Mouse (Mus musculus) hindbrain, embryonic 10.5 days (tissue): ENCODE measurements at regions not wholly inside any gene's neighbourhood (a gene's known extent, or its start where the extent isn't known, plus 50 kb on each side); places are given as distances from the start of the nearest gene placed in this dataset.
A peak's percentile ranks its signal among the peaks of the same experiment; 100 is the strongest.

Experiments used
- DNase-seq: peaks from one replicate; pipeline ENCODE4 v3.0.0-alpha.2; 2017; ENCODE audit warnings: low spot score
- H3K27ac ChIP-seq: fragments of 300-500 bp; sonication (generic); 2 replicates; pipeline ENCODE4 v1.5.1; 2016; ENCODE audit warnings: mild to moderate bottlenecking, moderate library complexity
- H3K27me3 ChIP-seq: fragments of 300-500 bp; sonication (generic); 2 replicates; pipeline ENCODE4 v1.6.1; 2016; ENCODE audit warnings: mild to moderate bottlenecking; ENCODE audit not compliant: poor library complexity, insufficient read depth, severe bottlenecking
- H3K36me3 ChIP-seq: fragments of 300-500 bp; sonication (generic); 2 replicates; pipeline ENCODE4 v1.6.1; 2016; ENCODE audit warnings: mild to moderate bottlenecking, moderate library complexity
- H3K4me1 ChIP-seq: fragments of 300-500 bp; sonication (generic); replicated peaks from 2 replicates; pipeline ENCODE4 v1.6.1; 2016; ENCODE audit warnings: mild to moderate bottlenecking
- H3K4me3 ChIP-seq: fragments of 300-500 bp; sonication (generic); 2 replicates; pipeline ENCODE4 v1.5.1; 2016; ENCODE audit warnings: mild to moderate bottlenecking, moderate library complexity
- H3K9me3 ChIP-seq: fragments of 300-500 bp; sonication (generic); 2 replicates; pipeline ENCODE4 v1.6.1; 2016; ENCODE audit warnings: mild to moderate bottlenecking, moderate library complexity
- WGBS: fragments of 180-500 bp; shearing (Covaris S2); methylation state at CpG from one replicate; pipeline ENCODE4 v1.1.7; 2016; 5-methylcytosine and 5-hydroxymethylcytosine counted together

- WGBS = 57% methylated on average over 4 of the region's 4 CpGs
- Histone ChIP-seq H3K36me3 (no peaks in the 10 kb centered on the region), H3K27ac (no peak overlapping the region), H3K4me3 (no peak overlapping the region), H3K4me1 (peaks cover 23% of the 10 kb centered on the region), H3K9me3 (no peaks in the 10 kb centered on the region), H3K27me3 (peaks cover 27% of the 10 kb centered on the region)
- no peak for DNase-seq
These were observed 197.0 kb upstream of the Cadm1 start for GRCm38 (mm10) chr9:47332929-47333328.

- no peaks in the 10 kb centered on the region for H3K9me3 ChIP-seq
- H3K4me1 ChIP-seq = peaks cover 22% of the 10 kb centered on the region
- no peak for DNase-seq
- no peak overlapping the region for H3K4me3 ChIP-seq
- H3K36me3 ChIP-seq = no peaks in the 10 kb centered on the region
- H3K27me3 ChIP-seq = peaks cover 15% of the 10 kb centered on the region
- WGBS = 65% methylated on average over 4 of the region's 4 CpGs
- no peak overlapping the region; the same call in 1 of the 2 replicates for H3K27ac ChIP-seq
These were observed 191.8 kb upstream of the Cadm1 start for GRCm38 (mm10) chr9:47338221-47338620.

- Histone ChIP-seq H3K4me3 (no peak overlapping the region), H3K4me1 (0 out of 2 replicates have a peak, but pooled peaks cover 4% of the 10 kb centered on the region), H3K36me3 (no peaks in the 10 kb centered on the region), H3K27me3 (peaks cover 18% of the 10 kb centered on the region), H3K27ac (no peak overlapping the region), H3K9me3 (no peaks in the 10 kb centered on the region)
- no peak for DNase-seq
- 94% methylated on average over 2 of the region's 2 CpGs for WGBS
These were observed 183.4 kb upstream of the Cadm1 start for GRCm38 (mm10) chr9:47346527-47347111.

- no peak overlapping the region for H3K4me3 ChIP-seq
- H3K36me3 ChIP-seq = no peaks in the 10 kb centered on the region
- DNase-seq = no peak
- H3K27ac ChIP-seq = no peak overlapping the region
- H3K27me3 ChIP-seq = peaks cover 27% of the 10 kb centered on the region
- no peaks in the 10 kb centered on the region for H3K9me3 ChIP-seq
- peaks cover 20% of the 10 kb centered on the region for H3K4me1 ChIP-seq
- WGBS = 88% methylated on average over 5 of the region's 5 CpGs
These were observed 179.7 kb upstream of the Cadm1 start for GRCm38 (mm10) chr9:47350301-47350700.

GRCm38 (mm10) chr9:47351036-47351435, 178.9 kb upstream of the Cadm1 start:
- Histone ChIP-seq H3K36me3 (no peaks in the 10 kb centered on the region), H3K4me3 (no peak overlapping the region), H3K27me3 (peaks cover 29% of the 10 kb centered on the region), H3K4me1 (peaks cover 20% of the 10 kb centered on the region), H3K9me3 (no peaks in the 10 kb centered on the region), H3K27ac (no peak overlapping the region)
- no peak for DNase-seq
- 86% methylated on average over 6 of the region's 6 CpGs for WGBS

- H3K27me3 ChIP-seq = peaks cover 36% of the 10 kb centered on the region
- H3K9me3 ChIP-seq = no peaks in the 10 kb centered on the region
- no peaks in the 10 kb centered on the region for H3K36me3 ChIP-seq
- peaks cover 22% of the 10 kb centered on the region for H3K4me1 ChIP-seq
- no peak overlapping the region for H3K4me3 ChIP-seq
- WGBS = 19% methylated on average over 2 of the region's 2 CpGs
- peak overlapping the region; percentile 25; the same call in 1 of the 2 replicates for H3K27ac ChIP-seq
- peak; percentile 44 for DNase-seq
These were observed 177.0 kb upstream of the Cadm1 start for GRCm38 (mm10) chr9:47353017-47353416.

- Histone ChIP-seq H3K4me1 (peaks cover 25% of the 10 kb centered on the region), H3K36me3 (no peaks in the 10 kb centered on the region), H3K4me3 (no peak overlapping the region), H3K9me3 (no peaks in the 10 kb centered on the region), H3K27ac (no peak overlapping the region), H3K27me3 (peaks cover 45% of the 10 kb centered on the region)
- no peak for DNase-seq
- 78% methylated on average over 5 of the region's 5 CpGs for WGBS
These were observed 176.0 kb upstream of the Cadm1 start for GRCm38 (mm10) chr9:47353972-47354371.

- H3K27me3 ChIP-seq = peaks cover 45% of the 10 kb centered on the region
- 91% methylated on average over 2 of the region's 2 CpGs for WGBS
- H3K9me3 ChIP-seq = no peaks in the 10 kb centered on the region
- H3K4me1 ChIP-seq = peaks cover 25% of the 10 kb centered on the region
- no peak for DNase-seq
- no peak overlapping the region for H3K27ac ChIP-seq
- no peaks in the 10 kb centered on the region for H3K36me3 ChIP-seq
- H3K4me3 ChIP-seq = no peak overlapping the region
These were observed 175.6 kb upstream of the Cadm1 start for GRCm38 (mm10) chr9:47354423-47354822.

- peaks cover 42% of the 10 kb centered on the region for H3K27me3 ChIP-seq
These were observed 175.1 kb upstream of the Cadm1 start for GRCm38 (mm10) chr9:47354866-47355265.

GRCm38 (mm10) chr9:47357756-47358399, 172.1 kb upstream of the Cadm1 start:
- peaks cover 34% of the 10 kb centered on the region for H3K4me1 ChIP-seq
- no peak for DNase-seq
- H3K4me3 ChIP-seq = no peak overlapping the region
- no peaks in the 10 kb centered on the region for H3K9me3 ChIP-seq
- H3K27ac ChIP-seq = no peak overlapping the region
- H3K36me3 ChIP-seq = no peaks in the 10 kb centered on the region
- 82% methylated on average over 17 of the region's 17 CpGs for WGBS
- H3K27me3 ChIP-seq = peaks cover 55% of the 10 kb centered on the region

More at GRCm38 (mm10) chr9:47354866-47355265, 175.1 kb upstream of the Cadm1 start:
- 90% methylated on average over 9 of the region's 9 CpGs for WGBS
- peaks cover 25% of the 10 kb centered on the region for H3K4me1 ChIP-seq
- no peak for DNase-seq
- no peaks in the 10 kb centered on the region for H3K9me3 ChIP-seq
- no peak overlapping the region for H3K27ac ChIP-seq
- H3K36me3 ChIP-seq = no peaks in the 10 kb centered on the region
- no peak overlapping the region for H3K4me3 ChIP-seq

GRCm38 (mm10) chr9:47358400-47358767, 171.6 kb upstream of the Cadm1 start:
- H3K9me3 ChIP-seq = no peaks in the 10 kb centered on the region
- no peak overlapping the region for H3K27ac ChIP-seq
- H3K36me3 ChIP-seq = no peaks in the 10 kb centered on the region
- no peak for DNase-seq
- peaks cover 34% of the 10 kb centered on the region for H3K4me1 ChIP-seq
- H3K4me3 ChIP-seq = no peak overlapping the region
- 84% methylated on average over 4 of the region's 4 CpGs for WGBS
- peaks cover 55% of the 10 kb centered on the region for H3K27me3 ChIP-seq

GRCm38 (mm10) chr9:47363086-47363485, 166.9 kb upstream of the Cadm1 start:
- Histone ChIP-seq H3K36me3 (no peaks in the 10 kb centered on the region), H3K27me3 (peaks cover 86% of the 10 kb centered on the region), H3K9me3 (no peaks in the 10 kb centered on the region), H3K4me3 (no peak overlapping the region), H3K27ac (peak overlapping the region; percentile 50), H3K4me1 (peaks cover 38% of the 10 kb centered on the region)
- WGBS = 7% methylated on average over 11 of the region's 11 CpGs
- peak; percentile 44 for DNase-seq

- no peak for DNase-seq
- Histone ChIP-seq H3K36me3 (no peaks in the 10 kb centered on the region), H3K27ac (no peak overlapping the region), H3K4me1 (peaks cover 47% of the 10 kb centered on the region), H3K4me3 (no peak overlapping the region), H3K27me3 (peaks cover 90% of the 10 kb centered on the region), H3K9me3 (no peaks in the 10 kb centered on the region)
- WGBS = 77% methylated on average over 3 of the region's 3 CpGs
These were observed 165.2 kb upstream of the Cadm1 start for GRCm38 (mm10) chr9:47364762-47365161.
